Mouse (Mus musculus): ENCODE results near the gene Gm49403.
A peak's percentile ranks its signal among the peaks of the same experiment; 100 is the strongest.
"Not testable (repeated sequence)": the region's sequence is repeated elsewhere in the genome, so short reads cannot be mapped to it uniquely, and the experiment has no call there.

Gm49403 gene

DNA sequence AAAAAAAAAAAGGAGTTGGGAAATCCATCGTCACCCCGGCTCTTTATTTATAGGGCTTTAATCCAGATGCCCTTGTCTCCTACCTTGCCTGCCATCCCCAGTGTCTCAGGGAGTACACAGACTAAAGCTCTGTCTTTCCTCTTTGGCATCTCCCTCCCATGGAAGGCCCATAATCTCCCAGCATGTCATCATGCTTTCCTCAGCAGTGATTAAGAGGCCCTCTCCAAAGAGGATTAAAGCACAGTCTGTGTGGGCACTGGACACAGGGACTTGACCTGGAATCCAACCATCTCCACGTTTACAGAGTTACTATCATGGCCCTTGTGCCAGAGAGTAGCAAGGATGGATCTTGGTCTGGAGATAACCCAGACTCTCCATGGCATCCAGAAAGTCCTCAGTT lies at the start of gene Gm49403, which contains the start of gene Lbhd1:
Gene Gm49403 (plus strand): TSS at position 315 of the 400 bp plus-strand sequence.
Gene Lbhd1 (plus strand): TSS at position 117 of the 400 bp plus-strand sequence.
- no peak for DNase-seq (ENCODE audit: extremely low read depth, low read depth, low spot score)

DNA sequence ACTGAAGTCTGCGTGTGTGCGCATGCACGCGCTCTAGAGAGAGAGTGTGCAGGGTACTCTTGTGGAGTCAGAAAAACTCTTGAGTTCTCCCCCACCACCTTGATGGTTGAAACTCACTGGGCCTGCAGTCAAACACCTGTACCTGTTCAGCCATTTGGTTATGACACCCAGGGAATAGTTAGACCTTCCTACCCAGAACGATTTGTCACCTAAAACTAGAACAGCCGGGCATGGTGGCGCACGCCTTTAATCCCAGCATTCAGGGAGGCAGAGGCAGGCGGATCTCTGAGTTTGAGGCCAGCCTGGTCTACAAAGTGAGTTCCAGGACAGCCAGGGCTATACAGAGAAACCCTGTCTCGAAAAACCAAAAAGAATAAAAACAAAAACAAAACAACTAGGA lies 47.4 kb upstream of the Gm49403 start:
- not testable (repeated sequence) for DNase-seq (ENCODE audit: extremely low read depth, low read depth, low spot score)

DNA sequence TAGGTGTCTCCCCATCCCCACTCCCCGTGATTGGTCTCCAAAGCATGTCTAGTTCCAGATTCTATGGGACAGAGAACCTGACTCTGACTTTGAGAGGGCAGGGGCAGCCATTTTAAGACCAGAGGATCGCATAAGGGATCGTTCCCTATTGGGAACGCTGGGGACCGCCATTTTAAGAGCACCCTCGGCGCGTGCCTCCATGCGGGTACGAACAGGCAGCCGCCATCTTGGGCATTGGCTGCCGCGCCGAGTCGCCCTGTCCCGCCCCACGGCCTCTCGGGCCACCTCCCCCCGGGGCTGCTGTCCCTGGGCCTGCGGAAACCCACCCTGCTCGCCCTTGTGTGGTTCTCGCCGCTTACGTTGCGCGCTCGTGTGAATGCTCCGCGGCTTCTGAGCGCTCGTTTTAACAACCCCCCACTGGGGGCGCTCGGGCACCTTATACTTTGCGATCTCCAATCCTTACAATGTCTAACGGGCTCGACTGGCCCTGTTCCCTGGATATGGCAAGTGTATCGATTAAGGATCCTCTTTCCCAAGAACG lies 46.4 kb upstream of the Gm49403 start, which contains the start of gene Bscl2:
Gene Bscl2 (plus strand): TSS at position 217 of the 541 bp plus-strand sequence.
- no peak for DNase-seq (ENCODE audit: extremely low read depth, low read depth, low spot score)

DNA sequence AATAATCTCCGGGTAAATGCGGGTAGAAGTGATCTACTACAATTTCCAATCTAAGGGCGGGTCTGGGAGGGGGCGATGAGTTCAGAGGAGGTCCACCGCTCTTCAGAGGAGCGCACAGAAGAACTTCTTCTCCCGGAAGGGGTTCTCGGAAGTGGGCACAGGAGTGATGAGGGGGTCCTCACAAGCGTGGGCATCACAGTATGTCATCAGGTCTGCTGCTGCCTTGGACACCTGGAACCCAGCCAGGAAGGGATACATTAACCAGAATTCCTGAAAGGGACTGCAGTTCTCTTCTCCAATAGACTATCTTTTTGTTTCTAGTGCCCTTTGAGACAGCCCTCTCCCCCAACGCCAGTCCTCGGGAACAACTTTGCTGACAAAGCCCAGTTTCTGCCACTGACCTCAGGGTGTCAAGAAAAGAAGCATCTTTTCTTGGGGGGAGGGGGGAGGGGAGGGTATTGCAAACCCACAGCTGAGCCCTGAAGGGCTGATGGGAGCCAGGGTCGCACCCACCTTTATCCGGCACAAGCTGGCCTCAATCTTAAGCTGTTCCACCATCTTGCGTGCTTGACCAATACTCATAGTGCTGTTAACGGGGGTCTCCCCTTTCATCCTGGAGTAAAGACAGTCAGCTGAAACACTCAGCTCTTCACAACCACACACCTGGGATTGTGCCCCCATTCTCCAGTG lies 45.5 kb upstream of the Gm49403 start:
- DNase-seq (ENCODE audit: extremely low read depth, low read depth, low spot score), result no peak

DNA sequence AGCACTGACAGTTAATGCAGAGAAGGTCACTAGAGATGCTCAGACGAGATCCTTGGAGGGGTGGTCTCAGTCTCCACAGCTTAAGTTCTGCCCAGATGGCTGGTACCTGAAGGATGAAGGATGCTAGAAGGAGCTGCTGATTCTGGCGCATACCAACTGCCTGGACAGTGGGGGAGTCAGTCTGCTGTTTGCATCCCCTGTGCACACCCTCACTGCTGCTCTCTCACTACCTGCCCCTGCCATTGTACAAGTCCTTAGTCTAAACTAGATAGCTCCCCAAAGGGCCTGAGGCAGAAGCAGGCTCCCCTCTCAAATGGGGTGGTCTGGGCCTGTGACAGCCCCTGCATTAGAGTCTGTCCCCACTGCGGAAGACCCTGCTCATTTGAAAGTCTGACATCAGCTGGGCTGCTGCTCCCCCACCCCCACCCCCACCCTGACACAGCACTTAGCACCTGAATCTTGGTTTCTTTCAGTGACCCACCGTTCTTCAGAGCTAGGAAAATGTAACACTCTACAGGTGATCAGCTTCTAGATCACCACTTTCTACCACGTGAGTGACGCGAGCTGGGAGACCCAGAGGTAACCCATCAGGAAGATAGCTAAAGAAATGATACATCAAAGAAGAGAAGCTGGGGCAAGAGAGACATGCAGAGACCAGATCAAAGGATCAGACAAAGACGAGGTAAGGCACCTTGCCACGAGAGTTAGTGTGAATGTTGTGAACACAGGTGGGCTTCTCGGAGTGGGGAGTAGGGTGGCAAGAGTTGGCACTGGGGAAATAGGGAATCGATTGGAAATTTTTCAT lies 44.4 kb upstream of the Gm49403 start, which contains the start of gene Gng3:
Gene Gng3 (minus strand): TSS at position 92 of the 805 bp plus-strand sequence.
- DNase-seq (ENCODE audit: extremely low read depth, low read depth, low spot score), result no peak

DNA sequence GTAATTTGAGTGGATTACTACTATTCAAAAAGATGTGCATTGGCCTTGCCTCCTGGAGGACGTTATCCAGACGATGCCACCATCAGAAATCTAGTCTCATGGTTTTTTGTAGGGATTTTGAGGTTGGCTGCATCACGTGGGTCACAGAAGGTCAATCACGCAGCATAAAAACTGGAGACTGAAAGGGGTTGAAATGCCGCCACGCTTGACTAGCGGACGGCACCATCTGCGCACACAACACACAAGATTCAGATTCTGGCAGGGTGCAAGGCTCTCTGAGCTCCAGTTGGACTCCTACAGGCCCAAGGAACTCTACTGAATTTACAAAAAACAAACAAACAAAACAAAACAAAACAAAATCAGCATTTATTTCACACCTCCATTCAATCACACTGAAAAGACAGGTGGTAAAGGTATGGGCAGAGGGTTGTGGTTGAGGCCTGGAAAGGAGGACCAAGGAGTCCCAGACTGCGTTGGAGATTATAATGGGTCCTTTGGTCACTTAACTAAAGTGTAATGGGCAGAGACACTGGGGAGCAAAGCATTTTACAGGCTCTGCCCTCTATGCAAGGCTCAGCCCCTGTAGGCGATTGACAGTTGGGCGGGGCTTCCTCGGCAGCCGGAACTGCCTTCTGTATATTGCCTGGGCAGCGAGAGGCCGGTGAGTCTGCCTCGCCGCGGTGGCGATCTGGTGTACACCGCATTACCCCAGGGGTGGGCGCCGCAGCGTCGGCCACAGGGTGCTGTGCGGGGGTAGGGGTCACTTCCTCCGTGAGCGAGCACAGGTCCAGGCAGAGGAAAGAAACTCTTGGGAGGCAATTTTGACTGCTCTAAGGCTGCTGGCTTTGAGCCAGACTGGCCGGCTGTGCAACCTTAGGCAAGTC lies 43.6 kb upstream of the Gm49403 start:
- no peak for DNase-seq (ENCODE audit: extremely low read depth, low read depth, low spot score)

DNA sequence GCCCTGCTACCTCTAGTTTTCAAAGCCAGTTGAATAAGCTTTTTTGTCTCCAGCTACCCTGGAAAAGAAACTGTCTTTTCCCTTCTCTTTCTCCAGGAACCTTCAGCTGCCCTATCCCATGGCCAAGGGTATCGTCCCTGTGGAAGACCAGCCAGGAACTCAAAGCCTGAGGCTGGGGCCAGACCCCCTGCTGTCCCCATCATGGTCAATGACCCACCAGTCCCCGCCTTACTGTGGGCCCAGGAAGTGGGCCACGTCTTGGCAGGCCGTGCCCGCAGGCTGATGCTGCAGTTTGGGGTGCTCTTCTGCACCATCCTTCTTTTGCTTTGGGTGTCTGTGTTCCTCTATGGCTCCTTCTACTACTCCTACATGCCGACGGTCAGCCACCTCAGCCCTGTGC lies 42.7 kb upstream of the Gm49403 start:
- no peak for DNase-seq (ENCODE audit: extremely low read depth, low read depth, low spot score)

DNA sequence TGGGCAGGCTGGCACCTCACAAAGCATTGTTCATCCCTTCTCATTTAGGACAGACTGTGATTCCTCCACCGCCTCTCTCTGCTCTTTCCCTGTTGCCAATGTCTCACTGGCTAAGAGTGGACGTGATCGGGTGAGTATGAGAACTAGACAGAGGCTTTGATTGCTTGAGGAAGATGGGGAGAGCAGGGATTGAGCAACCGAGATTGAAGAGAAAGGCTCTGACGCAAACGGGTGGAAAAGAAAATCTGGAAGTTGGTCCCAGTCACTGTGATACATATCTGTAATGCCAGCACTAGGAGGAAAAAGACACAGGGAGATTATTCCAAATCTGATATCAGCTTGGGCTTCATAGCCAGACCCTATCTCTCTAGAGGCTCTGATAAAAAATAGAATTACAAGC lies 40.8 kb upstream of the Gm49403 start:
- no peak for DNase-seq (ENCODE audit: extremely low read depth, low read depth, low spot score)

DNA sequence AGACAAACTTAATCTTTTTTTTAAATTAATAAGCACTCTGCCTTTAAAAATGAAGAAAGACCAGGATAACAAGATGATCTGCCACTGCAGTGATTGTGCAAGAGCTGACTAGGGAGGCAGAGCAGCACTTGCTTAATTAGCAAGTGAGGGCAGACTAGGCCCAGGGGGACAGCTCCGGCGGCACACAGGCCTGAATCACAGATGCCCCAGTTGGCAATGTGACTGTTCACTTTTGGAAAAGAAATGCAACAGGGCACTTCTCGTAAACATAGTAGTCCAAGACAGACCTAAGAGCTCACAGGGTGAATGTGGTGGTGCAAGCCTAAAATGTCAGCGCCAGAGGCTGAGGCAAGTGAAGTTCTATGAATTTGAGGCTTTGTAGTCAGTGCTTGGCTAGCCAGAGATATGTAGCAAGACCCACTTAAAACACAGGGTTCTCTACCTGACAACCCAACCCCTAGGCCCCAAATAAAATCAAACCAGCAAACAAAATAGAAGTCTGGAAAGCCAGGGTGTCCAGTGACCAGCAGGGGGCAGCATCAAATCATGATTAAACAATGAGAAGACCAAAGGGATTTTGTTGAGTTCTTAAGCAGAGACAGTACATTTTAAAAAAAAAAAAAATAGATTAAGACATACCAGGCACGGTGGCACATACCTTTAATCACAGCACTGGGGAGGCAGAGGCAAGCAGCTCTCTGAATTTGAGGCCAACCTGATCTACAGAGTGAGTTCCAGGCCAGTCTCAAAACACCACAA lies 39.2 kb upstream of the Gm49403 start:
- peak; percentile 98 for DNase-seq (ENCODE audit: extremely low read depth, low read depth, low spot score)

DNA sequence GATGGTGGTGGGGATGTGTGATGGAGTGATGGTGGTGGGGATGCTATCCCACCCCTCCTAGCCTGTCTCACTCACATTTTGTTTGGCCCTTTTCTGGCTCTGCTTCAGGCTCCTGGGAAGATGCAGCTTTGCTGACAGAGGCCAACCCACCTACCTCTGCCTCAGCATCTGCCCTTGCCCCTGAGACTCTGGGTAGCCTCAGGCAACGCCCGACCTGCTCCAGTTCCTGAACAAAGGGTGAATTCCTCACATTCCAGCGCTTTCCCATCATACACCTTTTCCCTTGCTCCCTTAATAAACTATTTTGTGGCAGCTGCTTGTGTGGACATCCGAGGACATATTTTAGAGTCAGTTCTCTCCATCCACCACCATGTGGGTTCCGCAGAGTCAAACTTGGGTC lies 35.4 kb upstream of the Gm49403 start:
- DNase-seq (ENCODE audit: extremely low read depth, low read depth, low spot score), result no peak

DNA sequence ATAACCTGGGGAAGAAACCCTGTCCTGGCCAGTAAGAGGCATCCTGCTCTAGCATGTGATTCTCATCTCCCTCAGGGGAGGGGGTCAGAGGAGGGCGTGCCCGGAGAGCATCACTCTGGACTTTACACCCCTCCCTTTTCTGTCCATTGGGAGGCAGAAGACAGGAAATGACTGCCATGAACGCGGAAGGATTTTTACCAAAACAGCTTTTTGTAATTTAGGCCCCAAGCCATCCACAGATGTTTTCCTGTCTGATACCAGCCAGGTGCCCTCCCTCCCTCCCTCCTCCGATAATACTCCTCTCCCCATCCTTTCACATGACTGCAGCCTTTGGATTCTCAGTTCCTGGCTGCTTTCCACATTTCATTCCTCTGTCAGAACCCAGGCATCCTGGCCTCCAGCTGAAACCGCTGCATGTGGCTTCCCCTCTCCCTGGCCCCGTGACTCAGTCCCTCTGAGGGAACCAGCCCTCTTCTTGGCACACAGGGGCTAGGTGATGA lies 33.3 kb upstream of the Gm49403 start, which contains the start of gene Lrrn4cl:
Gene Lrrn4cl (plus strand): TSS at position 367 of the 500 bp plus-strand sequence.
- no peak for DNase-seq (ENCODE audit: extremely low read depth, low read depth, low spot score)

DNA sequence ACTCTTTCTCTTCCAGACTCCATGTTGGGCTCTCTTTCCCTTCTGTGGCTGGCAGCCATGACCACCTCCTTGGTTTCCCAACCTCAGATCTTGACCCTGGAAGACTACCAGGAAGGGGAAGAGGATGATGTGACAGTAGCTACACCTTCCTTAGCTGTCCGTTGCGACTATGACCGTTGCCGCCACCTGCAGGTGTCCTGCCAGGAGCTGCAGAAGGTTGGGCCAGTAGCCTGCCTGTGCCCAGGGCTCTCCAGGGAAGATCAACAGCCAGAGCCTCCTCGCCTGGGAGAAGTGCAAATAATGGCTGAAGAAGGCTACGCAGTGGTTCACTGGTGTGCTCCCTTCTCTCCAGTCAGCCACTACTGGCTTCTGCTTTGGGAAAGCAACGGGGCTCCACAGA lies 32.1 kb upstream of the Gm49403 start:
- no peak for DNase-seq (ENCODE audit: extremely low read depth, low read depth, low spot score)

DNA sequence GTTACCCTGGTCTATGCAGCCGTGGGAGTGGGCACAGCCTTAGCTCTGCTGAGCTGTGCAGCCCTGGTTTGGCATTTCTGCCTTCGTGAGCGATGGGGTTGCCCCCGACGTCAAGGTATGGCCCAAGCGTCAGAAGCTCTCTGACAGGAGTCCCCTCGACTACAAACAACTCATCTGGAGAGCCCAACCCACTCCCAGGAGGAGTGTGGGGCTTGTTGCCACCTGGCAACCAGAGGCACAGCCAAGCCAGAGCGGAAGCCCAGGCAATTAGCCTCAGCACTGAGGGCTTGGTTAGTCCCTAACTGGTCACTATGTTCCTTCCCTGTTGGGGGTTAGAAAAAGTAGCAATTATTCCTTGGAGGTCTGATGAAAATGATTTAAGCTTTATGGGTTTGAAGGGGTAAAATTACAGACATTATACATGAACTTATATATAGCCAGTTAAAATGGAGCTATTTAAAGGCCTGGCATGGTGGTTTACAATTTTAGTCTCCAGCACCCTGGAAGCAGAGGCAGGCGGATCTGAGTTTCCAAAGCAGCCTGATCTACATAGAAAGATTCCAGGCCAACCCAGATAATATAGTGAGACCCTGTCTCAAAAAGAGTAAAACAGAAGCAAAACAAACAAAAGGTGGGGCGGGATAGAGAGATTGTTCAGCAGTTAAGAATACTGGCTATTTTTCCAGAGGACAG lies 31.3 kb upstream of the Gm49403 start:
- DNase-seq (ENCODE audit: extremely low read depth, low read depth, low spot score), result no peak

DNA sequence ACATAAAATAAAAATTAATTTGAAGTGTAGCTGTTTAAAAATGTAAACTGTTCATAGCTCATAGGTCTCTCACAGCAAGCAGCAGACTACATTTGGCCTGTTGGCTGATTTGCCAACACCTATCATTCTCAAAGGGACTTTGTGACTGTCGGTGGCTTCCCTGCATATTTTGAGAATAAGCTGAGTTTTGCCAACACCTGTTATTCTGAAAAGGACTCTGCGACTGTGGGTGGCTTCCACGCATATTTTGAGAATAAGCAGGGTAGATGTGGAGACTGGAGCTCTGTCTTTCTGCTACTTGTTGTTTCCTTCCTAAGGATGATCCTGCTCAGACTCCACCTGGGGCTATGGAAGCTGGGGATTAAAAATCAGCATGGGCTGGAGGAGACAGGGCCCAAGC lies 30.6 kb upstream of the Gm49403 start:
- no peak for DNase-seq (ENCODE audit: extremely low read depth, low read depth, low spot score)

DNA sequence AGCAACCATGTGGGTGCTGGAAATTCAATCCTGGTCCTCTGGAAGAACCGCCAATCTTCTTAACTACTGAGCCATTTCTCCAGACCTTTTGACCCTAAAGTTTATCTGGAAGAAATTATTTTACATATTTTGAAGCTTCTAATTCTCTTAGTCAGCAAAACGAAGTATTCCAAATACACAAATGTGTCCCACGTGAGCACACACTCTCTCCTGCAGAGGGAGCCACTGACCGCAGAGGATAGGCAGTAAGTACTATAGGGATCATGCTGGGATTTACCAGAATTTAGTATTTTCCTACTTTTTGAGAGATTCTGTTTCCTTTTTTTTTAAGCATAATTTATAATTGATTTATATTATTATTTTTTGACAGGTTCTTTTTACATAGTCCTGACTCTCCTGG lies 26.0 kb upstream of the Gm49403 start:
- DNase-seq (ENCODE audit: extremely low read depth, low read depth, low spot score), result no peak

DNA sequence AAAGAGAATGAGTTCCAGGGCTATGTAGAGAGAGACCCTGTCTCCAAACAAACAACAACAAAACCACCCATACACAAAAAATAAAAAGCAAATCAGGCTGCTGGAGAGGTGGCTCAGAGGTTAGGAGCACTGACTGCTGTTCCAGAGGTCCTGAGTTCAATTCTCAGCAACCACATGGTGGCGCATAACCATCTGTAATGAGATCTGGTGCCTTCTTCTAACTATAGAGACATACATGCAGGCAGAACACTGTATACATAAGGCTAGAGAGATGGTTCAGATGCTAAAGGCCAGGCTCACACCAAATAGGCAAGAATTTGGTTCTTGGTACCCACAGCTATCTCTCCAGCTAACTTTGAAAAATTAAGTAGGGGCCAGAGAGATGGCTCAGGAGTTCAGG lies 24.7 kb upstream of the Gm49403 start:
- no peak for DNase-seq (ENCODE audit: extremely low read depth, low read depth, low spot score)

DNA sequence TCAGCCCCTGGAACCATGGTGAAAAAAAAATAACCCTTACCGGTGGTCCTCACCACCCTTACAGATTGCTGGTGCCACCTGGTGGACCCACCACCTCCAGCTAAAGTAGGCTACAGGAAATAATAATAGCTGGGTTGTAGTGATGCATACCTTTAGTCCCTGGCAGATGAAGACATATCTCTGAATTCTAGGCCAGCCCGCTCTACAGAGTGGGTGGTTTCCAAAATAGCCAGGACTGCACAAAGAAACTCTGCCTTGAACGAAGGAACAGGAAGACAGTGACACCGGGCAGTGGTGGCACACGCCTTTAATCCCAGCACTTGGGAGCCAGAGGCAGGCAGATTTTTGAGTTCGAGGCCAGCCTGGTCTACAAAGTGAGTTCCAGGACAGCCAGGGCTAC lies 19.5 kb upstream of the Gm49403 start:
- DNase-seq (ENCODE audit: extremely low read depth, low read depth, low spot score), result no peak

DNA sequence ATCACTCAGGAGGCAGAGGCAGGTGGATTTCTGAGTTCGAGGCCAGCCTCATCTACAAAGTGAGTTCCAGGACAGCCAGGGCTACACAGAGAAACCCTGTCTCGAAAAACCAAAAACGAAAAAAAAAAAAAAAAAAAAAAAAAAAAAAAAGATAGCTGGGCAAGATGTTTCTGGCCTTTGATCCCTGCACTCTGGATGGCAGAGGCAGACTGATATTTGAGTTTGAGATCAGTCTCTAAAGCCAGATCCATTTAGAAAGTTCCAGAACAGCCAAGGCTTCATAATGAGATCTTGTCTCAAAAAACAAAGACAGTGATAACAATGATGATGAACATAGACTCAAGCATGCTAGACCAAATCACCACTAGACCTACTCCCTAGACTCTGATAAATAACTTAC lies 13.3 kb upstream of the Gm49403 start:
- not testable (repeated sequence) for DNase-seq (ENCODE audit: extremely low read depth, low read depth, low spot score)

DNA sequence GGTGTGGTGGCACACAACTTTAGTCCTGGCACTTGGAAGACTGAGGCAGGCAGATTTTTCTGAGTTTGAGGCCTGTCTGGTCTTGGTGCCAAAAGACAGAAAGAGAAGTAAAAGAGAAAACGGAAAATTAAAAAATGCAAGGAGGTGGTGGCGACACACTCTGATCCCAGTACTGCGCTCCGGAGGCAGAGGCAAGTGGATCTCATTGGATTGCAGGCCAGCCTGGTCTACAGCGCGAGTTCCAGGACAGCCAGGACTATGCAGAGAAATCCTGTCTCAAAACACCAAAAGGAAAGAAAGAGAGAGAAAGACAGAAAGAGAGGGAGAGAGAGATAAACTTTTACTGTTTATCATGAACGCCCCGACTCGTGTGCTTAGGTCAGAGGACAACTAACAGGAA lies 12.9 kb upstream of the Gm49403 start:
- DNase-seq (ENCODE audit: extremely low read depth, low read depth, low spot score), result no peak
